Mouse (Mus musculus): ENCODE data around the gene Cdr2. TPM values are rescaled to one million over a fixed set of nuclear protein-coding genes. Genes with fewer than 3 reads are reported as not detected.
"Not testable (repeated sequence)": the region's sequence is repeated elsewhere in the genome, so short reads cannot be mapped to it uniquely, and the experiment has no call there.

The Cdr2 gene
- total RNA-seq, 2 experiments from 2014 or later: 3.8 to 4.3 TPM

DNA sequence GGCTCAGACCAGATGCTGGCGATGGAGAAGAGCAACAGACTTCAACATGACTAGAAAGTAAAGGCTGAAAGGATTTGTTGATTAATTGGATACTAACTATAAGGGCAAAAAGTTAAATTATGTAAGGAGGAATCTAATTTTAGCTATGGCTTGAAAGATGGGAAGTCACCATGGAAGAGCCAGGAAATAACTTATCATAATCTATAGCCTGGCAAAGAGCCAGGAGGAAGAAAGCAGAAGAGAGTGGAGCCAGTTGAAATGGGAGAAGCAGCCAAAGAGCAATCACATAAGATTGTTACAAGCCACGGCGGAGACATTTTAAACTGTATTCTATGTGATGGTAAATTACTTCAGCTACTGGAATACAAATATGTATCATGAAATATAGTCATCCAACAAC is 8.1 kb downstream of the Cdr2 start:
- DNase-seq (ENCODE audit: low spot score in 2 of 2): no peak

GRCm38 (mm10) chr7:120972471-120972870 is 9.6 kb downstream of the Cdr2 start:
- DNase-seq (ENCODE audit: low spot score in 2 of 2): not testable (repeated sequence)

DNA sequence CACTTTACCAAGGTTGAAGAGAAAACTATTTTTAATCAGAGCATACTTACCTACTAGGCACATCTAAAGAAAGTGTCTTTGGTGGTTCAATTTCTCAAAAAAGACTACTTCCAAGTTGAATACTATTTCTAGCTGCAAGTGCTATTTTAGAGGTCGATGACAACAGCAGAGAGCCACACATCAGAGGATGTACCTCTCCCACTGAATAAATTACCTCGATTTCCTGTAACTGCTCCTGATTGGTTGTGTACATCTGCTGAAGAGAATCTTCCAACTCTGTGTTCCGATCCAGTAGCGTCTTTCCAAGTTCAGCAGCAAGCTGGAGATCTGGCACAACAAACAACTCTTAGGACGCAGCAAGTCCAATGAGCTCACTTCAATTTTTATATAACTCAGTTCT is 12.0 kb downstream of the Cdr2 start:
- no peak for DNase-seq (ENCODE audit: low spot score in 2 of 2)

DNA sequence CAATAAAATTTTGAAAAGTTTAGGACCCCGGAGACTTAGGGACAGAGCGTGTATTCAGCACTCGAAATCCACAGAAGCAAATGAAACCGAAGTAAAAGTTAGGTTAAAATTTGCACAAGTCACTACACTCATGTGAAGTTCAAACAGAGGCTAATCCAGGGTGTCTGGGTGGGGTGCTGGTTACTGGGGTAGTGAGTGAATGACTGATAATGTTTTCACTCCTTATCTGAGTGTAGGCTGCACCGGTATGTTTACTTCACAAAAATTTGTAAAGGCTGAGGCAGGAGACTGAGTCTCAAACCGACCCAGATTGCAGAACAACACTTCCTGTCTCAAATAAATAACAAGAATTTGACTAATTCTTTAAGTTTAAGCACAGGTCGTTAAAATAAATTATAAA is 12.9 kb downstream of the Cdr2 start:
- DNase-seq (ENCODE audit: low spot score in 2 of 2): no peak

GRCm38 (mm10) chr7:120963126-120963525 is 19.0 kb downstream of the Cdr2 start:
- DNase-seq (ENCODE audit: low spot score in 2 of 2): no peak

GRCm38 (mm10) chr7:120961893-120962292 is 20.2 kb downstream of the Cdr2 start:
- no peak for DNase-seq (ENCODE audit: low spot score in 2 of 2)

- DNase-seq (ENCODE audit: low spot score in 2 of 2): no peak
Observed at GRCm38 (mm10) chr7:120960601-120961000, 21.5 kb downstream of the Cdr2 start.

DNA sequence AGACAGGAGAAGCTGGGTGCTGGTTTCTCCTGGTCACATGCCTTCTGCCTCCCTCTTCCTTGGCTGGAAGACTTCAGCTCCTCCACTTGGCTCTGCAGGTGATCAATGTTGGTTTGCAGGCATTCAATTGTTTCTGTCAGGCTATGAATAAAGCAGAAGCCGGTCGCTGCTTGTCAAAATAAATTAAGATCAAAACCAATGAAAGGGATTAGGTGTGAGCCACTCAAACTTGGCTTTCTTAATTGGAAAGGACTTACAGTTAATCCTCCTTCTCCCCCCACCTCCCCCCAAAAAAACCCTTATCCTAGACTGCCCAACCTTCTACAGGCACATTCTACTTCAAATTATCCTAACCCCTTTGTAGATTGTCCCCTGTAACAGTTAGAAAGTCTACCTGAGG is 22.0 kb downstream of the Cdr2 start:
- DNase-seq (ENCODE audit: low spot score in 2 of 2): no peak

DNA sequence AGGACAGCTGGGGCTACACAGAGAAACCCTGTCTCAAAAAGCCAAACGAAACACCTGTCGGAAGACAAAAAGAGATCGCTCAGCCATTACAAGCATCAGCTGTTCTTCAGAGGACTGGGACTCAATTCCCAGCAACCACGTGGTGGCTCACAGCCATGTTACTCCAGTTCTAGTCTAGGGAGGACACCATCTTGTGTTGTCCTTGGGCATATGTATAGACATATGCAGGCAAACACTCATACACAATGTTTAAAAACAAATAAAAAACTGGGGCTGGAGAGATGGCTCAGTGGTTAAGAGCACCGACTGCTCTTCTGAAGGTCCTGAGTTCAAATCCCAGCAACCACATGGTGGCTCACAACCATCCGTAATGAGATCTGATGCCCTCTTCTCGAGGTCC is 28.5 kb downstream of the Cdr2 start:
- not testable (repeated sequence) for DNase-seq (ENCODE audit: low spot score in 2 of 2)

DNA sequence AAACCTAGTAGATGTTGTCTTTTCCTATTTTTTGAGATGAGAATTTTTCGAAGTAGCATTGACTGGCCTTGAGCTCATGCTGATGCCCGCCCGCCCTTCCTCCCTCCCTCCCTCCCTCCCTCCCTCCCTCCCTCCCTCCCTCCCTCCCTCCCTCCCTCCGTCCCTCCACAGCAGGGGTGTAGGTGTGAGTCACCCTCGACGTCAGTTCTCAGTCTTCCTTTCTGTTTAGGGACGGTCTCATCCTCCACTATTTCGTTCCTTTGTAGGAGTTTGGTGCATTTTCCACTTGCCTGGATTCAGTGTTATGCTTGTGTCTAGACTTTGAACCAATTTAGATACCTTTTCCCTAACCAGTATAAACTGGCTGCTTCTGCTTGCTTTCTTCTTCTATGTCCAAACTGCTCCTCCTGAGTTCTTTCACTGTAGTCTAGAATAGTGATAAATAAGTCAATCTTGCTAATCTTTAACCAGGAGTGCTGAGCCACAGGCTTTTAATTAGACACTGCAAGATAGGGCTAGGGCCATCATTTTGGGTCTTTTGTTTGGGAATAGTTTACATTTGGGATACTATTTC is 38.1 kb downstream of the Cdr2 start:
- DNase-seq (ENCODE audit: low spot score in 2 of 2): no peak

DNA sequence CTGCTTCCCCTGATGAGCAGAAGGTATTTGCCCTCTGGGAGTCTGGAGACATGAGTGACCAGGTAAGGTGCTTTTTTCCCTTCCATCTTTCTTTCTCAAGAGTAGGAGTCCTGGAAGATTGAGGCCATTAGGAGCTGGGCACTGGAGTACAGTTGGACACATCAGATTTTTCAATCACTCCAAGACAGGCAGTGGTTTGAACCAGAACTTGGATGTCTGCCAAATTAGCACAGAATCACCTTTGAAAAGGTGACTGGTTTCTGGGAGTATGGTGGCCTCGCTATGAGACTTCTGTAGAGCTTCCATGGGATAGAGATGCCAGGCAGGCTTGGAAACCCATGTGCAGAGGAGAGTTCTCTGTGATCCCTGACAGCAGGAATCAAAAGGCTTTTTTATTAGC is 39.6 kb downstream of the Cdr2 start:
- DNase-seq (ENCODE audit: low spot score in 2 of 2): no peak

DNA sequence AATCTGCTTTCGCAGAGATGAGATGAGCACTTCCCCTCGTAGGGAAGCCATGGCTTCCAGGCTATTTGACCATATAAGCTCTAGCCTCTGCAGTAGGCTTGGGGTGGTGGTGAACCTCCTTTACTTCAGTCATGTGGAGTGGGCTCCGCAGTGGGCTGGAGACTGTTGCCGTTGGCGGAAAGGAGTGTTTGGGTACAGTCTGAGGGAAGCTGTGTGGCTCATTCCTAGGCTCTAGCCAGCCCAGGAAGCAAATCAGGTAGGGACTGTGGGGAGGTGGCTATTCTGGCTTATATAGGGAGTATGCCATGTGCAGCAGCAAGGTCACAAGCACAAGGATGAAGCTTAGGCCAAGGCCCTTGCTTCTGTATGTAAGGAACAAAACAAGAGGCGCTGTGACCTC is 40.9 kb downstream of the Cdr2 start:
- DNase-seq (ENCODE audit: low spot score in 2 of 2): no peak

DNA sequence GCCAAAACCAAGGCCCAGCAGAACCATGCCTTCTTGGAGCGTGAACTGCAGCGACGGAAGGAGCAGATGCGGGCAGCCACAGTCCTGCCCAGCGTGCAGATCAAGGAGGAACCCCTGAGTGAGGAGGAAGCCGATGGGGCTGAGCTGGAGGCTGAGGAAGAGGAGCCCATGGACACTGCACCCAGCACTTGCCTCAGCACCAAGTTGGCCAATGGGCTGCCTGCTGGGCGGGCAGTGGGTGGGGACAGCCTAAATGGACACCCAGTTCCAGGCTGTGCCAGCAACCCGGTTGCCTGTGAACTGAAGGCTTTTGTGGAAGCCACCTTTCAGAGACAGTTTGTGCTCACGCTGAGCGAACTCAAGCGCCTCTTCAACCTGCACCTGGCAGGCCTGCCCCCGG is 41.8 kb downstream of the Cdr2 start:
- DNase-seq (ENCODE audit: low spot score in 2 of 2): no peak

DNA sequence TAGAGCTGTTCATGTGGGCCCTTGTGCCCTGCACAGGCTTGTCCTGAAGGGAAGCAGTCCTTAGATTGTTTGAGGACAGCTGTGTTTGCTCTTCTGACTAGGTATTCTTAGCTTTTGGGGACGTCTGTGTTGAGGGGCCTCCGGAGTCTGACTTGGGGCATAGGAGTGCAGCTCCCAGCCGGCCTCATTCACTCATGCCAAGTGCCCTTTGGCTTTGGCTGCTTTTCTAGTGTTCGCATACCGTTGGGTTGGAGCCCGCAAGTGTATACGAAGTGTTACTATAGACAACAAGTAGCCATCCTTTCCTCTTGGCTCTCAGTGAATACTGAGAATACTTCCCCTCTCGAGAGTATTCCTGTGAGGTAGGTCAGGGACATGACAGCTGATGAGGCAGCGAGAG is 43.9 kb downstream of the Cdr2 start:
- no peak for DNase-seq (ENCODE audit: low spot score in 2 of 2)

- no peak for DNase-seq (ENCODE audit: low spot score in 2 of 2)
Observed at GRCm38 (mm10) chr7:120936522-120936921, 45.6 kb downstream of the Cdr2 start.

DNA sequence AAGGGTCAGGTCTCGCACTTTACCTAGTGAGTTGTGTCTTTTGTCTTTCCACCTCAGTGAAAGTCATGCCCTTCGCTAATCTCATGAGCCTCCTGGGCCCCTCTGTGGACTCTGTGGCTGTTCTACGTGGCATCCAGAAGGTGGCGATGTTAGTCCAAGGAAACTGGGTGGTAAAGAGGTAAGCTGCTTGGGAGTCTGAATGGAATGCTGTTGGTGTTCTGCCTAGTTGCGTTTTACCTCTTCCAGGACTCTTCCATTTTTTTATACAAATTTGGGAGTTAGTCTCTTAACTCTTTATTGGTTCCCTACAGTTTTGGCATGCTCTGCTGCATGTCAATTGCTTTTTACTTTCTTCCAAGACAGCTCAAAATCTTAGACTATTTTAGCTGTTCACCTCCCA is 47.4 kb downstream of the Cdr2 start:
- peak; percentile 34 to 60 for DNase-seq (ENCODE audit: low spot score in 2 of 2)

- DNase-seq (ENCODE audit: low spot score in 2 of 2): no peak
Observed at GRCm38 (mm10) chr7:120933680-120934195, 48.4 kb downstream of the Cdr2 start.

GRCm38 (mm10) chr7:120933110-120933509 is 49.0 kb downstream of the Cdr2 start:
- DNase-seq (ENCODE audit: low spot score in 2 of 2): no peak

- peak; percentile 33 to 67 for DNase-seq (ENCODE audit: low spot score in 2 of 2)
Observed at GRCm38 (mm10) chr7:120918526-120918962, 63.6 kb downstream of the Cdr2 start.

DNA sequence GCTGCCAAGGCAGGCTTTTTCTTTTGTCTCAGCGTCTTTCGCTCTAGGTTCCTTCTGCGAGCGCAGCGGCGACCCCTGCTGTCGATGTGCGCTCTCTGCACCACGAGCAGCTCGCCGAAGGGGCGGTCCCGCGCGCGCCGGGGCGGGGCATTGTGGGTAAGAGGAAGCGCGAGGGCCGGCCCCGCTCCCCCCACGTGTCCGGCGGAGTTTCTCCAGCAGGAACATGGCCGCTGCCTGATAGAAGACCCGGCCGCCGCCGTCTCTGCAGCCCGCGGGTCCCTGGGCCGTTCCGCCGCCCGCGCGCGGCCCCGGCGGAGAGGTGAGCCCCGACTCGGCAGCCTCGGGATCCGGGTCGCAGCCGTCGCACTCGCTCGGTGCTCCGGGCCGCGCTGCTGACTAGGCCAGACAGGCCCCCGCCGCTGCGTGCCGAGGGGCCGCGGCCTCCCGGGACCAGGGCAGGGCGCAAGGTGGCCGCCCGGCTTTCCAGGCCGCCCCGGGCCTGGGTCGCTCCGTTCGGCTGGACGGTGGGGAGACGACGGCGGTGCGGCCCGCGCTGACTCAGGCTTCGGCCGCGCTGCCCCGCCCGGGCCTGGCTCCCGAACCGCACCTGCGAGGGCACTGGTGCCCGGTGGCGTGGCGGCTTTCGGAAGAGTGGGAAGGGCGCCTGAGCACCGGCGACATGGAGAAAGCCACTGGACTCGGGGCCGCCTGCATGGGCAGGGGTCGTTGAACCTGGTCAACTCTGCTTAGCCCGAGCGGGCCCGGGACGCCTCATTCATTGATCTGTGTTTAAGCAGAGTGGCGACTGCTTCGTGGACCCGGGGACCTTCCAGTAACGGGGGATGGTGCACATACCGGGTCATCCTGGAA is 64.3 kb downstream of the Cdr2 start, which contains the start of gene Polr3e:
Polr3e (plus strand) TSS at position 153 of the 870 bp plus-strand sequence.
- peak; percentile 100 for DNase-seq (ENCODE audit: low spot score in 2 of 2)

GRCm38 (mm10) chr7:120917279-120917591 is 64.9 kb downstream of the Cdr2 start:
- no peak for DNase-seq (ENCODE audit: low spot score in 2 of 2)

DNA sequence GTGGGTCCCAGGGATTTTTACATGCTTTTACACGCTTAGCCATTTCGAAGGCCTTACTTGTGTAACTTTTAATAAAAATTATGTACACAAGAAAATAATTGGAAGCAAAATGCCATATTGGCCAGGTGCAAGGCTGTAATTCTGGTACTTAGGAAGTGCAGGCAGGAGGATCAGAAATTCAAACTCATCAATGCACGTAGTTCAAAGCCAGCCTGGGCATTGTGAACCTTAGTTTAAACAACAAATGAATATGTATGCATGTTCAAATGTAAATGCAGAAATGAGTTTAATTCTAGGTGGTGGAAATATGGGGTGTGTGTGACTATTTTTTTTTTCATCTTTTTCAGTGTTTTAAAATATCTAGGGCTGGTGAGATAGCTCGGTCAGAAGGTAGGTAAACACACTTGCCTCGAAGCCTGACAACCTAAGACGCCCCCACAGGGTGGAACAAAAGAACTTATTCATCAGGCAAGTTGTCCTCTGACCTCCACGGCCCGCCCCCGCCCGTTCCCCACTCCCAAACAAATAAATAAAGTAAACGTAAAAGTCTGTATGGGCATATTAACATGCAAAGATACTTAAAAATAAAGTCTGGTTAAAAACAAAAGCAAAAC is 65.7 kb downstream of the Cdr2 start:
- DNase-seq (ENCODE audit: low spot score in 2 of 2): no peak
